Mouse (Mus musculus) hindbrain, embryonic 12.5 days (tissue): Measurements from ENCODE around the gene Gm2001. TPM values are rescaled to one million over a fixed set of nuclear protein-coding genes. Genes with fewer than 3 reads are reported as not detected.

Source experiments
- polyA plus RNA-seq: library from polyadenylated mRNA; unstranded; fragments of >200 nt; fragmentation: Nextera tagmentation; extraction: Ambion mirVana; gene quantifications from 2 replicates; pipeline ENCODE4 v1.2.1, GENCODE M21; 2016

Gm2001 gene
- polyA plus RNA-seq, 1 experiment from 2014 or later, result not detected

Other genes with a start within 250 kb of the Gm2001 start
- gene Oog1, start 239.7 kb downstream of the Gm2001 start, polyA plus RNA-seq, result not detected in 2 replicates
- gene Gm4027, start 223.5 kb downstream of the Gm2001 start, polyA plus RNA-seq, result not detected in 2 replicates
- not detected in 2 replicates for gene Gm16381, start 197.7 kb downstream of the Gm2001 start, polyA plus RNA-seq
- not detected in 2 replicates for gene Gm21319, start 66.6 kb downstream of the Gm2001 start, polyA plus RNA-seq
- not detected in 2 replicates for gene Gm21936, start 46.8 kb downstream of the Gm2001 start, polyA plus RNA-seq
- not detected in 2 replicates for gene BB287469, start 25.8 kb downstream of the Gm2001 start, polyA plus RNA-seq
- gene Gm2016, start 31.7 kb upstream of the Gm2001 start, polyA plus RNA-seq, result not detected in 2 replicates
- not detected in 2 replicates for gene Gm2022, start 53.0 kb upstream of the Gm2001 start, polyA plus RNA-seq
- gene Gm2035, start 77.5 kb upstream of the Gm2001 start, polyA plus RNA-seq, result not detected in 2 replicates
- gene Gm2042, start 111.7 kb upstream of the Gm2001 start, polyA plus RNA-seq, result not detected in 2 replicates
- gene Gm2075, start 169.5 kb upstream of the Gm2001 start, polyA plus RNA-seq, result not detected in 2 replicates
- not detected in 2 replicates for gene Gm6803, start 176.4 kb upstream of the Gm2001 start, polyA plus RNA-seq
- gene Gm2056, start 184.7 kb upstream of the Gm2001 start, polyA plus RNA-seq, result not detected in 2 replicates
- not detected in 2 replicates for gene Gm16368, start 241.4 kb upstream of the Gm2001 start, polyA plus RNA-seq